Mouse (Mus musculus) lung, postnatal 0 days (tissue): ENCODE measurements at regions not wholly inside any gene's neighbourhood (a gene's known extent, or its start where the extent isn't known, plus 50 kb on each side); places are given as distances from the start of the nearest gene placed in this dataset.

Experiments used
- CTCF ChIP-seq: IDR thresholded peaks from 2 replicates; pipeline ENCODE4 v1.5.1; 2016; ENCODE audit warnings: antibody characterized with exemption, mild to moderate bottlenecking
- EP300 ChIP-seq: IDR thresholded peaks from 2 replicates; pipeline ENCODE4 v1.6.1; 2016; ENCODE audit warnings: antibody characterized with exemption, mild to moderate bottlenecking, control low read depth

- TF ChIP-seq EP300: no peak
- no peak for TF ChIP-seq CTCF
Measured at GRCm38 (mm10) chr2:53359026-53359425, 167.5 kb downstream of the Arl6ip6 start.
